Mouse (Mus musculus) lung, embryonic 15.5 days (tissue): ENCODE results near the gene Sart1. TPM values are rescaled to one million over a fixed set of nuclear protein-coding genes. Genes with fewer than 3 reads are reported as not detected.

Experiments used
- ATAC-seq: fragments of 200-750 bp; cut with Nextera tagmentation; 2 replicates; pipeline ENCODE4 v1.8.0; 2017; ENCODE audit warnings: moderate number of reproducible peaks, borderline replicate concordance; ENCODE audit not compliant: low FRiP score, low TSS enrichment; ENCODE audit errors: extremely low read depth
- H3K27ac ChIP-seq: fragments of 300-500 bp; sonication (generic); 2 replicates; pipeline ENCODE4 v1.5.1; 2015; ENCODE audit warnings: moderate library complexity, mild to moderate bottlenecking, inconsistent platforms
- H3K27me3 ChIP-seq: fragments of 300-500 bp; sonication (generic); 2 replicates; pipeline ENCODE4 v1.6.1; 2015; ENCODE audit warnings: inconsistent platforms
- H3K36me3 ChIP-seq: fragments of 300-500 bp; sonication (generic); 2 replicates; pipeline ENCODE4 v1.6.1; 2015; ENCODE audit warnings: inconsistent platforms
- H3K4me1 ChIP-seq: fragments of 300-500 bp; sonication (generic); 2 replicates; pipeline ENCODE4 v1.6.1; 2015; ENCODE audit warnings: inconsistent platforms
- H3K4me2 ChIP-seq: fragments of 300-500 bp; sonication (generic); 2 replicates; pipeline ENCODE4 v1.6.1; 2015; ENCODE audit warnings: inconsistent platforms, mild to moderate bottlenecking, moderate library complexity
- H3K4me3 ChIP-seq: fragments of 300-500 bp; sonication (generic); 2 replicates; pipeline ENCODE4 v1.5.1; 2015; ENCODE audit warnings: mild to moderate bottlenecking, inconsistent platforms
- H3K9ac ChIP-seq: fragments of 300-500 bp; sonication (generic); 2 replicates; pipeline ENCODE4 v1.6.1; 2015; ENCODE audit warnings: inconsistent platforms
- H3K9me3 ChIP-seq: fragments of 300-500 bp; sonication (generic); 2 replicates; pipeline ENCODE4 v1.6.1; 2016; ENCODE audit warnings: inconsistent platforms
- WGBS: fragments of 180-500 bp; shearing (Covaris S2); methylation state at CpG from one replicate; pipeline ENCODE4 v1.1.7; 2015; 5-methylcytosine and 5-hydroxymethylcytosine counted together
- polyA plus RNA-seq: library from polyadenylated mRNA; unstranded; fragments of >200 nt; fragmentation: Nextera tagmentation; extraction: Ambion mirVana; gene quantifications from 2 replicates; pipeline ENCODE4 v1.2.1, GENCODE M21; 2015

The Sart1 gene
- 67.1 and 81.7 TPM in 2 replicates for polyA plus RNA-seq

- WGBS, result 1% methylated on average over 43 of the region's 43 CpGs
- H3K4me1 ChIP-seq, result peaks cover 40% of the 10 kb centered on the region
- ATAC-seq, result peak; percentile 95
- peak within 1 kb of the TSS; percentile 82 for H3K27ac ChIP-seq
- peak within 1 kb of the TSS; percentile 90 for H3K9ac ChIP-seq
- H3K4me3 ChIP-seq, result peak within 1 kb of the TSS; percentile 100
- no peaks in the 10 kb centered on the region for H3K27me3 ChIP-seq
- H3K4me2 ChIP-seq, result peak within 1 kb of the TSS; percentile 82
- H3K9me3 ChIP-seq, result no peaks in the 10 kb centered on the region
- peaks cover 19% of the 10 kb centered on the region for H3K36me3 ChIP-seq
Measured at GRCm38 (mm10) chr19:5388588-5389242, at the start of gene Sart1. Gene Sart1 (minus strand): TSS chr19:5388703.

GRCm38 (mm10) chr19:5433951-5434350 lies 45.4 kb upstream of the Sart1 start:
- peak overlapping the region; percentile 79 for H3K4me2 ChIP-seq
- no peak for ATAC-seq
- no peaks in the 10 kb centered on the region for H3K27me3 ChIP-seq
- H3K27ac ChIP-seq, result peak overlapping the region; percentile 85
- H3K9ac ChIP-seq, result peak overlapping the region; percentile 36; the same call in 1 of the 2 replicates
- peak overlapping the region; percentile 36; the same call in 1 of the 2 replicates for H3K4me3 ChIP-seq
- no peaks in the 10 kb centered on the region for H3K9me3 ChIP-seq
- H3K36me3 ChIP-seq, result no peaks in the 10 kb centered on the region
- H3K4me1 ChIP-seq, result peaks cover 18% of the 10 kb centered on the region
- WGBS, result 47% methylated on average over 7 of the region's 7 CpGs

- H3K27me3 ChIP-seq, result no peaks in the 10 kb centered on the region
- H3K9me3 ChIP-seq, result no peaks in the 10 kb centered on the region
- H3K9ac ChIP-seq, result peak overlapping the region; percentile 36; the same call in 1 of the 2 replicates
- no peaks in the 10 kb centered on the region for H3K36me3 ChIP-seq
- H3K4me3 ChIP-seq, result peak overlapping the region; percentile 36
- peak overlapping the region; percentile 79 for H3K4me2 ChIP-seq
- H3K27ac ChIP-seq, result peak overlapping the region; percentile 85
- 2% methylated on average over 16 of the region's 16 CpGs for WGBS
- peaks cover 18% of the 10 kb centered on the region for H3K4me1 ChIP-seq
- peak; percentile 66 for ATAC-seq
Measured at GRCm38 (mm10) chr19:5432992-5433852, 44.7 kb upstream of the Sart1 start.

GRCm38 (mm10) chr19:5431911-5432464 lies 43.5 kb upstream of the Sart1 start:
- ATAC-seq, result no peak
- no peak overlapping the region for H3K4me2 ChIP-seq
- no peaks in the 10 kb centered on the region for H3K9me3 ChIP-seq
- H3K27me3 ChIP-seq, result no peaks in the 10 kb centered on the region
- peaks cover 4% of the 10 kb centered on the region for H3K36me3 ChIP-seq
- 64% methylated on average over 4 of the region's 4 CpGs for WGBS
- H3K4me3 ChIP-seq, result no peak overlapping the region
- H3K9ac ChIP-seq, result no peak overlapping the region
- H3K4me1 ChIP-seq, result peaks cover 22% of the 10 kb centered on the region
- H3K27ac ChIP-seq, result no peak overlapping the region

GRCm38 (mm10) chr19:5430408-5430807 lies 41.9 kb upstream of the Sart1 start:
- H3K4me1 ChIP-seq, result peaks cover 36% of the 10 kb centered on the region
- no peak overlapping the region for H3K4me2 ChIP-seq
- H3K36me3 ChIP-seq, result peaks cover 14% of the 10 kb centered on the region
- 72% methylated on average over 1 of the region's 1 CpGs for WGBS
- H3K27me3 ChIP-seq, result no peaks in the 10 kb centered on the region
- H3K4me3 ChIP-seq, result no peak overlapping the region
- no peak overlapping the region for H3K9ac ChIP-seq
- no peak for ATAC-seq
- H3K9me3 ChIP-seq, result no peaks in the 10 kb centered on the region
- no peak overlapping the region for H3K27ac ChIP-seq

GRCm38 (mm10) chr19:5429806-5430205 lies 41.3 kb upstream of the Sart1 start:
- Histone ChIP-seq H3K36me3 (peaks cover 14% of the 10 kb centered on the region), H3K4me3 (no peak overlapping the region), H3K9me3 (no peaks in the 10 kb centered on the region), H3K4me2 (no peak overlapping the region), H3K9ac (no peak overlapping the region), H3K27ac (no peak overlapping the region), H3K27me3 (no peaks in the 10 kb centered on the region), H3K4me1 (peaks cover 36% of the 10 kb centered on the region)
- no peak for ATAC-seq
- WGBS, result 54% methylated on average over 8 of the region's 8 CpGs

GRCm38 (mm10) chr19:5429219-5429618 lies 40.7 kb upstream of the Sart1 start:
- Histone ChIP-seq H3K4me1 (peaks cover 36% of the 10 kb centered on the region), H3K4me2 (no peak overlapping the region), H3K27ac (no peak overlapping the region), H3K4me3 (no peak overlapping the region), H3K9me3 (no peaks in the 10 kb centered on the region), H3K27me3 (no peaks in the 10 kb centered on the region), H3K36me3 (peaks cover 14% of the 10 kb centered on the region), H3K9ac (no peak overlapping the region)
- no peak for ATAC-seq
- WGBS, result 62% methylated on average over 4 of the region's 4 CpGs

- no peaks in the 10 kb centered on the region for H3K27me3 ChIP-seq
- H3K36me3 ChIP-seq, result peaks cover 15% of the 10 kb centered on the region
- WGBS, result 86% methylated on average over 2 of the region's 2 CpGs
- H3K4me2 ChIP-seq, result no peak overlapping the region
- no peaks in the 10 kb centered on the region for H3K9me3 ChIP-seq
- H3K4me1 ChIP-seq, result peaks cover 34% of the 10 kb centered on the region
- no peak for ATAC-seq
- no peak overlapping the region for H3K27ac ChIP-seq
- no peak overlapping the region for H3K9ac ChIP-seq
- no peak overlapping the region for H3K4me3 ChIP-seq
Measured at GRCm38 (mm10) chr19:5428083-5428482, 39.6 kb upstream of the Sart1 start.

GRCm38 (mm10) chr19:5426640-5427290 lies 38.3 kb upstream of the Sart1 start:
- H3K4me3 ChIP-seq, result peak overlapping the region; percentile 79; the same call in 1 of the 2 replicates
- no peak overlapping the region for H3K27ac ChIP-seq
- H3K4me1 ChIP-seq, result peaks cover 31% of the 10 kb centered on the region
- peaks cover 27% of the 10 kb centered on the region for H3K36me3 ChIP-seq
- no peaks in the 10 kb centered on the region for H3K27me3 ChIP-seq
- no peaks in the 10 kb centered on the region for H3K9me3 ChIP-seq
- 86% methylated on average over 13 of the region's 13 CpGs for WGBS
- peak overlapping the region; percentile 70; the same call in 1 of the 2 replicates for H3K4me2 ChIP-seq
- no peak for ATAC-seq
- H3K9ac ChIP-seq, result no peak overlapping the region

- ATAC-seq, result no peak
- Histone ChIP-seq H3K9me3 (no peaks in the 10 kb centered on the region), H3K27me3 (no peaks in the 10 kb centered on the region), H3K36me3 (peaks cover 34% of the 10 kb centered on the region), H3K4me1 (peaks cover 31% of the 10 kb centered on the region), H3K9ac (peak overlapping the region; percentile 94), H3K4me3 (peak overlapping the region; percentile 79), H3K27ac (peak overlapping the region; percentile 77; the same call in 1 of the 2 replicates), H3K4me2 (peak overlapping the region; percentile 70)
- WGBS, result 82% methylated on average over 18 of the region's 18 CpGs
Measured at GRCm38 (mm10) chr19:5425906-5426565, 37.5 kb upstream of the Sart1 start.
